Mouse (Mus musculus) forebrain, embryonic 15.5 days (tissue): Measurements from ENCODE around the gene Nagpa. TPM values are rescaled to one million over a fixed set of nuclear protein-coding genes. Genes with fewer than 3 reads are reported as not detected.

Source experiments
- ATAC-seq: fragments of 200-750 bp; cut with Nextera tagmentation; replicated peaks from 2 replicates; pipeline ENCODE4 v1.8.0; 2017; ENCODE audit warnings: mild to moderate bottlenecking, moderate TSS enrichment, moderate library complexity
- H3K27ac ChIP-seq: fragments of 300-500 bp; sonication (generic); replicated peaks from 2 replicates; pipeline ENCODE4 v1.5.1; 2015; ENCODE audit warnings: mild to moderate bottlenecking, inconsistent platforms
- H3K27me3 ChIP-seq: fragments of 300-500 bp; sonication (generic); 2 replicates; pipeline ENCODE4 v1.6.1; 2015; ENCODE audit warnings: inconsistent platforms
- H3K36me3 ChIP-seq: fragments of 300-500 bp; sonication (generic); 2 replicates; pipeline ENCODE4 v1.6.1; 2015; ENCODE audit warnings: mild to moderate bottlenecking, inconsistent platforms
- H3K4me1 ChIP-seq: fragments of 300-500 bp; sonication (generic); 2 replicates; pipeline ENCODE4 v1.6.1; 2015; ENCODE audit warnings: inconsistent platforms
- H3K4me2 ChIP-seq: fragments of 300-500 bp; sonication (generic); replicated peaks from 2 replicates; pipeline ENCODE4 v1.6.1; 2015; ENCODE audit warnings: mild to moderate bottlenecking, inconsistent platforms
- H3K4me3 ChIP-seq: fragments of 300-500 bp; sonication (generic); 2 replicates; pipeline ENCODE4 v1.5.1; 2015; ENCODE audit warnings: mild to moderate bottlenecking, inconsistent platforms
- H3K9ac ChIP-seq: fragments of 300-500 bp; sonication (generic); replicated peaks from 2 replicates; pipeline ENCODE4 v1.6.1; 2015; ENCODE audit warnings: mild to moderate bottlenecking, inconsistent platforms
- H3K9me3 ChIP-seq: fragments of 300-500 bp; sonication (generic); 2 replicates; pipeline ENCODE4 v1.6.1; 2016; ENCODE audit warnings: inconsistent platforms
- WGBS: fragments of 180-500 bp; shearing (Covaris S2); methylation state at CpG from one replicate; pipeline ENCODE4 v1.1.7; 2015; ENCODE audit warnings: mixed read lengths; 5-methylcytosine and 5-hydroxymethylcytosine counted together
- polyA plus RNA-seq: library from polyadenylated mRNA; unstranded; fragments of >200 nt; fragmentation: Nextera tagmentation; extraction: Ambion mirVana; gene quantifications from 2 replicates; pipeline ENCODE4 v1.2.1, GENCODE M21; 2015

The Nagpa gene
- polyA plus RNA-seq, 1 experiment from 2014 or later: 11.6 TPM

DNA sequence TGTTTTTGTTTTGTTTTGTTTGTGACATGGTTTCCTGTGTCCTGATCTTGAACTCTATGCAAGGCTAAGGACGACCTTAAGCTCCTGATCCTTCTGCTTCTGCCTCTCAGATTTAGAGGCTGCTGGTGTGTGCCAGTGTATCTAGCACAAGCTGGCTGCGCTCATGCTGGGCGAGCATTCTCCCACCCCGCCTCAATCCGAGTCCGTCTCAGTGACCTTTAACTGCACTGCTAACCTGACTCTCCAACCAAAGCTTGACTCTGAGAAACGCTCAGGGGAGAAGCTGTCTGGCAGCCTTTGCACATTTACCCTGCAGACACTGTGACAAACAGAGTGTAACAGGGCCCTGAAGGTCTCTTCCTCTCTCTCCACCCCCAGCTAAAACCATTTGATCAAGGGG lies 18.1 kb downstream of the Nagpa start:
- Histone ChIP-seq H3K9me3 (no peaks in the 10 kb centered on the region), H3K27me3 (no peaks in the 10 kb centered on the region), H3K4me1 (no peaks in the 10 kb centered on the region), H3K36me3 (no peaks in the 10 kb centered on the region), H3K4me2 (no peak overlapping the region), H3K27ac (no peak overlapping the region), H3K9ac (no peak overlapping the region), H3K4me3 (no peak overlapping the region)
- no peak for ATAC-seq
- WGBS: 66% methylated on average over 7 of the region's 7 CpGs

- no peaks in the 10 kb centered on the region for H3K9me3 ChIP-seq
- no peaks in the 10 kb centered on the region for H3K36me3 ChIP-seq
- no peak overlapping the region for H3K9ac ChIP-seq
- no peak overlapping the region for H3K4me2 ChIP-seq
- ATAC-seq: no peak
- H3K4me3 ChIP-seq: no peak overlapping the region
- H3K27me3 ChIP-seq: no peaks in the 10 kb centered on the region
- 86% methylated on average over 5 of the region's 5 CpGs for WGBS
- no peak overlapping the region for H3K27ac ChIP-seq
- H3K4me1 ChIP-seq: no peaks in the 10 kb centered on the region
Measured at GRCm38 (mm10) chr16:5184956-5185355, 18.9 kb downstream of the Nagpa start.

GRCm38 (mm10) chr16:5184101-5184500 lies 19.7 kb downstream of the Nagpa start:
- Histone ChIP-seq H3K27ac (no peak overlapping the region), H3K36me3 (no peaks in the 10 kb centered on the region), H3K9ac (no peak overlapping the region), H3K4me3 (no peak overlapping the region), H3K27me3 (no peaks in the 10 kb centered on the region), H3K4me2 (no peak overlapping the region), H3K9me3 (no peaks in the 10 kb centered on the region), H3K4me1 (no peaks in the 10 kb centered on the region)
- WGBS: 62% methylated on average over 8 of the region's 8 CpGs
- no peak for ATAC-seq

DNA sequence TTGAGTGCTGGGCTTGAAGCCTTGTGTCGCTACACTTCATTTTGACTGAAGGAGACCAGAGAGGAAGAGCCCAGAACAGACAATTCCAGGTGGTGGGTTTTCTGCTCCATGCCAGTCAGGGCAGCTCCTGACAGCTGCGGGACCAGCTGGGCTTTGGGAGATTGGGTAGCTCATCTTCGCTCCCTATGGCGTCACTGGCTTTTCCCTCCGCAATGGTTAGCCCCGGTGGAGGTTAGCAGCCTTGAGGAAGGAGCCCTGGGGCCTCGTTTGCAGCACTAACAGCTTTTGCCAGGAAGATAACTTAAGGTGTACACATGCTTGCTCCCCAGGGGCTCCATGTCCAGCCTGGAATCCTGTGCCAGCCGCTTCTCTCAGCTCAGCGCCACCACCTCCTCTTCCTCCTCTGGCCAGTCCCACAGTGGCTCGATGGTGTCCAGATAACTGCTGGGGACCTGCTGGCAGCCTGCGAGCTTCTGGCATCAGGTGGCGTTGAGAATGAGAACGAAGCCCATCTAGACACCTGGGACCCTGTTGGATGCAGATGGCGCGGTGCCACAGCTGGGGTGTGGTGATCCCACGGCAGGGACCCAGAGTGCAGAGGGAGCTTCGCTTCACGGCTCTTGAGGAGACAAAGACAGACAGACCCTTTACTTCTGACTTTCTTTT lies 20.4 kb downstream of the Nagpa start:
- Histone ChIP-seq H3K36me3 (no peaks in the 10 kb centered on the region), H3K27me3 (no peaks in the 10 kb centered on the region), H3K27ac (no peak overlapping the region), H3K9ac (no peak overlapping the region), H3K9me3 (no peaks in the 10 kb centered on the region), H3K4me1 (no peaks in the 10 kb centered on the region), H3K4me3 (no peak overlapping the region), H3K4me2 (no peak overlapping the region)
- ATAC-seq: no peak
- 81% methylated on average over 18 of the region's 18 CpGs for WGBS

DNA sequence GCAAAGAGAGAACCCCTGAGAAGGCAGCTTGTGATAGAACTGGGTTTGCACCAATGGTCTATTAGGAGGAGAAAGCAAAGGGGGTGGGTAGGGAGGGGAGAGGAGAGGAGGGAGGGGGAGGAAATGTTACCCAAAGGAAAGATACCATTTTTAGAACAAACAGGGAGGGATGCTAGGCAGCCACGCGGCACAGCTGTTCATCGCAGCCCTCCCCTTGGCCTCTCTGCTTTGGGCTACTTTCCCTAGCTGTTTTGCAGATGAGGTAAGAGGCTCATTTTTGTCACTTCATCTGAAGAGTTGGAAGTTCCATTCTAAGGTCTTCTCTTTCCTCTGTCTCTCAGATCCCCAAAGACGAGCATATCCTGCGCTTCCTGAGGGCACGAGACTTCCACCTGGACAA lies 31.2 kb downstream of the Nagpa start:
- H3K36me3 ChIP-seq: no peaks in the 10 kb centered on the region
- ATAC-seq: no peak
- WGBS: 96% methylated on average over 6 of the region's 6 CpGs

GRCm38 (mm10) chr16:5168829-5169228 lies 35.0 kb downstream of the Nagpa start:
- 71% methylated on average over 5 of the region's 5 CpGs for WGBS
- Histone ChIP-seq H3K9ac (no peak overlapping the region), H3K27ac (no peak overlapping the region), H3K4me3 (no peak overlapping the region), H3K4me1 (no peaks in the 10 kb centered on the region), H3K36me3 (no peaks in the 10 kb centered on the region), H3K27me3 (no peaks in the 10 kb centered on the region), H3K4me2 (no peak overlapping the region), H3K9me3 (no peaks in the 10 kb centered on the region)
- ATAC-seq: no peak

More for the DNA sequence above, 31.2 kb downstream of the Nagpa start:
- H3K4me3 ChIP-seq: no peak overlapping the region
- H3K4me1 ChIP-seq: no peaks in the 10 kb centered on the region
- no peak overlapping the region for H3K4me2 ChIP-seq
- H3K9ac ChIP-seq: no peak overlapping the region
- H3K27me3 ChIP-seq: no peaks in the 10 kb centered on the region
- no peak overlapping the region for H3K27ac ChIP-seq
- H3K9me3 ChIP-seq: no peaks in the 10 kb centered on the region

DNA sequence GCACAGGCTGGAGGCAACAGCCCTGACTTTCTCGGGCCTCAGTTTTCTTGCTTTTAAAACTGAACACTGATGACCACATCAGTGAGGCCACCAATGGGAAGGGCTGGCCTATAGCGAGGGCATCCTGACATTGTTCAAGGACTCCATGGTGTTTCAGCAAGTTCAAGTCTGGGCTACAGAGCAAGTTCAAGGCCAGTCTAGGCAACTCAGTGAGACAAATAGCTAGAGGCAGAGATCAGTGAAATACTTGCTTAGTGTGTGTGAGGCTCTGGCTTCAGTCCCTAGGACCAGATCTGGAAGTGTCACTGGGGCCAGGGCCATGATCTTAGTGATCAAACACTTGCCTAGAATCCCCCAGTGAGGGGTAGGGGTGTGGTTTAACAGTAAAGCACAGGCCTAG lies 35.8 kb downstream of the Nagpa start:
- no peaks in the 10 kb centered on the region for H3K4me1 ChIP-seq
- H3K9me3 ChIP-seq: no peaks in the 10 kb centered on the region
- H3K27ac ChIP-seq: no peak overlapping the region
- H3K27me3 ChIP-seq: no peaks in the 10 kb centered on the region
- no peak overlapping the region for H3K4me2 ChIP-seq
- no peaks in the 10 kb centered on the region for H3K36me3 ChIP-seq
- WGBS: 80% methylated on average over 2 of the region's 2 CpGs
- H3K9ac ChIP-seq: no peak overlapping the region
- ATAC-seq: no peak
- H3K4me3 ChIP-seq: no peak overlapping the region

- Histone ChIP-seq H3K4me3 (no peak overlapping the region), H3K4me2 (no peak overlapping the region), H3K9me3 (no peaks in the 10 kb centered on the region), H3K27ac (no peak overlapping the region), H3K9ac (no peak overlapping the region), H3K36me3 (no peaks in the 10 kb centered on the region), H3K4me1 (no peaks in the 10 kb centered on the region), H3K27me3 (no peaks in the 10 kb centered on the region; the same call in 1 of the 2 replicates)
- ATAC-seq: no peak
- 80% methylated on average over 6 of the region's 6 CpGs for WGBS
Measured at GRCm38 (mm10) chr16:5164327-5164726, 39.5 kb downstream of the Nagpa start.

DNA sequence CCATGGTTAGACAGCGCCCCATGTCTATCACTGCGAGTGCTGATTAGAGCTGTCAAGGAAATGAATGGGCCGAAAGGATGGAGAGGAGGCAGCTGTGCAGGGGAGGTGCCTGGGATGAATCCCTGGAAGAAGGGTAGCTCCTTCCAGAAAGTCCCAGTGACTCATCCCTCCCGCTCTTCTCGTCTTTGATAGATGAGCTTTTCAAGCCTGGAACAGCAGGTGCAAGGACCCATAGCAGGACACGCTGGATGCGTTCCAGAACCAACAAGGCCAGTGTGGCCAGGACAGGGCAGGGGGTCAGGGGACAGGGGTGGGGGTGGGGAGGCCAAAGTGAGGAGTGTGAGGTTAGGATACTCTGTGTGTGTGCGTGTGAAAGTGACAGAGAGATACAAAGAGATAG lies 44.6 kb downstream of the Nagpa start:
- Histone ChIP-seq H3K4me3 (no peak overlapping the region), H3K9me3 (no peaks in the 10 kb centered on the region), H3K27me3 (no peaks in the 10 kb centered on the region; the same call in 1 of the 2 replicates), H3K27ac (no peak overlapping the region), H3K4me2 (no peak overlapping the region), H3K4me1 (no peaks in the 10 kb centered on the region), H3K9ac (no peak overlapping the region), H3K36me3 (no peaks in the 10 kb centered on the region)
- no peak for ATAC-seq
- WGBS: 88% methylated on average over 8 of the region's 8 CpGs

GRCm38 (mm10) chr16:5157113-5157512 lies 46.7 kb downstream of the Nagpa start:
- Histone ChIP-seq H3K4me3 (no peak overlapping the region), H3K9me3 (no peaks in the 10 kb centered on the region), H3K27me3 (no peaks in the 10 kb centered on the region; the same call in 1 of the 2 replicates), H3K4me2 (no peak overlapping the region), H3K4me1 (no peaks in the 10 kb centered on the region), H3K9ac (no peak overlapping the region), H3K27ac (no peak overlapping the region), H3K36me3 (no peaks in the 10 kb centered on the region)
- 84% methylated on average over 3 of the region's 3 CpGs for WGBS
- ATAC-seq: no peak

DNA sequence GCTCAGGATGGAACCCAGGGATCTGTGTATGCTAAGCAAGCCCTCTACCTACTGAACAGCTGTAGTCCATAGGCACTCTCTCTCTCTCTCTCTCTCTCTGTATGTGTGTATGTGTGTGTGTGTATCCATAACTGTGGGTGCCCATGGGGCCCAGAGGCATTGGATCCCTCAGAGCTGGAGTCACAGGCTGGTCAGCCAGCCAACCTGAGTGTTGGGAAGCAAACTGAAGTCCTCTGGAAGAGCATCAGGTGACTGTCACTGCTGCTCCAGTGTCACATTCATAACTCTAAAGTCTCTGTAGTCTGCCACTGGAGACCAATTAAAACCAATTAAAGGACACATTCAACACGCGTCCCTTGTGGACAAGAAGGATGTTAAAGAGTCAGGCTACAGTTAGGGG lies 47.3 kb downstream of the Nagpa start:
- H3K27ac ChIP-seq: no peak overlapping the region
- H3K27me3 ChIP-seq: no peaks in the 10 kb centered on the region; the same call in 1 of the 2 replicates
- no peak overlapping the region for H3K4me3 ChIP-seq
- 58% methylated on average over 2 of the region's 2 CpGs for WGBS
- no peaks in the 10 kb centered on the region for H3K9me3 ChIP-seq
- no peaks in the 10 kb centered on the region for H3K36me3 ChIP-seq
- ATAC-seq: no peak
- no peak overlapping the region for H3K9ac ChIP-seq
- no peak overlapping the region for H3K4me2 ChIP-seq
- H3K4me1 ChIP-seq: no peaks in the 10 kb centered on the region

DNA sequence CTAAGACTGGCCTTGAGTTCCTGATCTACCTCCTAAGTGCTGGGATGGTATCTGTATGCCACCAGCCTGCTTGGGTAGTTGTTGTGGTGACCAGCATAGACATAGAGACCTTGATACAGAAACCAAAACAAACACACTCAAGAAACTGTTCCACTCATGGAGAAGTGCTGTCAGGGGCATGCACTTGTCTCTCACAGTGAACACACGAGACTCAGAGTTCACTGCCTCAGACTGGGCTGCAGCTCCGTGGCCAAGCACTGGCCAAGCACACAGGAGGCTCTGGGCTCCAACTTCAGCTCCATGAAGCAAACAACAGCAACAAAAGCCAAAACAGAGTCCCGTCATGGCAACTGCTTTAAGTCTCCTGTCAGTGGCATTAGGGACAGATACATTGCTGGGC lies 48.8 kb downstream of the Nagpa start:
- no peak overlapping the region for H3K27ac ChIP-seq
- no peak overlapping the region for H3K4me2 ChIP-seq
- no peak overlapping the region for H3K9ac ChIP-seq
- no peak overlapping the region for H3K4me3 ChIP-seq
- H3K36me3 ChIP-seq: no peaks in the 10 kb centered on the region
- WGBS: 66% methylated on average over 3 of the region's 3 CpGs
- no peaks in the 10 kb centered on the region for H3K4me1 ChIP-seq
- ATAC-seq: no peak
- no peaks in the 10 kb centered on the region; the same call in 1 of the 2 replicates for H3K27me3 ChIP-seq
- H3K9me3 ChIP-seq: no peaks in the 10 kb centered on the region
